Mouse (Mus musculus) testis, adult 10 weeks (tissue): ENCODE measurements around the gene B3galt5. TPM values are rescaled to one million over a fixed set of nuclear protein-coding genes. Genes with fewer than 3 reads are reported as not detected.

Experiments
- polyA plus RNA-seq: library from polyadenylated mRNA; stranded (reverse); fragments of 350-450 nt; fragmentation: Illumina TruSeq; extraction: RNeasy Lipid Tissue Mini Kit (QIAGEN cat#74804); gene quantifications from one replicate; pipeline ENCODE4 v1.2.3, GENCODE M21; 2014; ENCODE audit warnings: low read depth, low replicate concordance

B3galt5 gene
- polyA plus RNA-seq = not detected

DNA sequence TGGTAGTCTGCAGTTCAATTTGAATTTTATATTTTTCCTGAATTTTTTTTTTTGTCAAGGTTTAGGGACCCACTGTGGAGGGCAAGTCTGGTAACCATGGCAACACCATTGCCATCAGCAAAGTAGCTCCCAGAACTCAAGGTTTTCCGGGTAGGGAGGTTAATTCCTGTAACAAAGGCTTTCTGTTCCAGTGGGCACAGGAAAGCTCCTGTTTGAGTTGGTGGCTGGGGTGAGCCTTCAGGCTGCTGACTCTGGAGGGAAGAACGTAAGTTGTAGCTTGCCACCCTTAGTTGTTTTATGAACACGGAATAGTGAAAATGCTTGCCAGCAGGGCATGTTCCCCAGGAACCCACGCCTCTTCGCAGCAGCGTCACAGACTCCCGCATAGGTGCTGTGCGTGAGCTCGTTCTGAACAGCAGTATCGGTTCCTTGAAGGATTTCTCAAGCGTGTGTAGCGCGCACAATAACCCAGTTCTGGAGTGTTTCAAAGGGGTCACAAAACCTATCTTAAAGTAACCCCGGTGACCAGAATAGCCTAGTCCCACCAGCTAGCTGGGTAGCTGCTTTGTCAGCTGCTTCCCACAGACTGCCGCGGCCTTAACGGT lies at the start of gene B3galt5:
B3galt5 (plus strand) TSS at position 436 of the 605 bp plus-strand sequence.

GRCm38 (mm10) chr16:96191531-96192506 lies 43.8 kb upstream of the B3galt5 start, which contains the start of gene Lca5l:
Lca5l (minus strand) TSS chr16:96192271.

GRCm38 (mm10) chr16:96199913-96200701 lies 35.5 kb upstream of the B3galt5 start, which contains the start of gene Sh3bgr:
Sh3bgr (plus strand) TSS chr16:96200450.

Other genes with a start within 250 kb of the B3galt5 start
- 30.2 TPM for gene Psmg1, start 244.8 kb upstream of the B3galt5 start, polyA plus RNA-seq
- gene Brwd1, start 153.3 kb upstream of the B3galt5 start, polyA plus RNA-seq = 79.7 TPM
- 73.7 TPM for gene Hmgn1, start 108.1 kb upstream of the B3galt5 start, polyA plus RNA-seq
- gene Wrb, start 90.4 kb upstream of the B3galt5 start, polyA plus RNA-seq = 12.6 TPM
- 181 TPM for gene Lca5l, start 43.5 kb upstream of the B3galt5 start, polyA plus RNA-seq
- 4.0 TPM for gene Sh3bgr, start 35.4 kb upstream of the B3galt5 start, polyA plus RNA-seq
- not detected for gene Itgb2l, start 207.8 kb downstream of the B3galt5 start, polyA plus RNA-seq
- gene Pcp4, start 231.8 kb downstream of the B3galt5 start, polyA plus RNA-seq = 0.53 TPM